Mouse (Mus musculus) C2C12 (cell line): ENCODE data around the gene S100a4.

ENCODE experiments used
- CEBPB ChIP-seq: IDR thresholded peaks from one replicate; pipeline ENCODE4 v1.6.1; 2011; ENCODE audit warnings: low read depth, mild to moderate bottlenecking, control low read depth, moderate library complexity
- CTCF ChIP-seq: IDR thresholded peaks from one replicate; pipeline ENCODE4 v1.5.1; 2011; ENCODE audit not compliant: control insufficient read depth, insufficient read depth, insufficient read length
- MYOD1 ChIP-seq: IDR thresholded peaks from one replicate; pipeline ENCODE4 v1.6.1; 2011; ENCODE audit warnings: low read depth; ENCODE audit not compliant: control insufficient read depth, insufficient read length
- USF1 ChIP-seq: IDR thresholded peaks from one replicate; pipeline ENCODE4 v1.6.1; 2011; ENCODE audit warnings: low read depth, mild to moderate bottlenecking, control low read depth, moderate library complexity

DNA sequence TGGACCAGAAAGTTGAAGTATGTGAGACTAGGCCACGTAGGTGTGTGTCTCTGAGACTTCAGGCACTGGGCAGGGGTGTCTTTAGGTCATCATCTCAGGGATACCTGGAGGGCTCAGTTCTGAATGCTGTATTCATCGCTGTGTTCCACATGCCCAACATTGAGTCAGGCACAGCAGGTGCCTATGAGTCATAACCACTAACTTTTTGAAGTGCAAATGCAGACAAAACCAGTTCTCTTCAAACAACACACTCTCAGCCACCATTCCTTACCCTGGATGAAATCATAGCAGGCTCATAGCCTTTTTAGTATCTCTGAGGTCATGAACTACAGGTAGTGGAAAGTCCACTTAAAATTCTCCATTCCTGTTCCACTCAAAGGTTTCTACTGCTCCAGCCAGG is 25.7 kb downstream of the S100a4 start:
- TF ChIP-seq MYOD1 (peak; percentile 21), CEBPB (no peak), CTCF (no peak), USF1 (no peak)
